Mouse (Mus musculus) thymus, postnatal 10 days (tissue): ENCODE results near the gene St6galnac6.

Experiments
- DNase-seq, 2 experiments: peaks; one replicate each; pipeline ENCODE4 v3.0.0; 2021; ENCODE audit warnings: low spot score in 2 of 2

The St6galnac6 gene

DNA sequence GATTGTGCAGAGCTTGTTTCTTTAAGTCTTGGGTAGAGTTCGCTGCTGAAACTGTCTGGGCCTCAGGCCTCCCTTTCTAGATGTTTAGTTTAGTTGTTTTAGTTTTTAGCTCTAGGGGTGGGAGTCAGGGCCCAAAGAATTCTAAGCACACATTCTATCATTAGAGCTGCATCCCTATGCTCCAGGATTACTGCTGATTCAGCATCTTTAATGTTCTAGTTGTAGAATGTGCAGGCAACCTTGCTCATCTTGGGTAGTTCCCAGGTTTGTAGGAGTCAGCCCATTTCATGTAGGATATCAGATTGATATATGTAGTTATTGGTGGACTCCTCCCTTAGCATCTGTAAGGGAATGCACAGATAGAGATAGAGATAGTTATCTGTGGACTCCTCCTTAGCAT, 17.6 kb downstream of the St6galnac6 start:
- DNase-seq = no peak

DNA sequence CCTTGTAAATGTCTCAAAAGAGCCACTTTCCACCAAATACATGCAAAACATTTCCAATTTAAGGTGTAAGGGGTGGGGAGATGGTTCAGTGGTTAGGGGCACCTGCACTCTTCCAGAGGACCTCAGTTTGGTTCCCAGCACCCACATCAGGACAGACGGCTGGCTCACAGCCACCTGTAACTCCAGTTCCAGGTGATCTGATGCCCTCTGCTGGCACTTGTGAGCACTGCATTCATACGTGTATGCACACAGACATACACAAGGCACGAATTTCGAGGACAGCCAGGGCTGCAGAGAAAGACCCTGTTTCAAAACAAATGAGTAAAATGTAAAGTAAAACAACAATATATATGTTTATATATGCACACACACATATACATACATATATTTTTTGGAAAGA, 18.1 kb downstream of the St6galnac6 start:
- DNase-seq = no peak

DNA sequence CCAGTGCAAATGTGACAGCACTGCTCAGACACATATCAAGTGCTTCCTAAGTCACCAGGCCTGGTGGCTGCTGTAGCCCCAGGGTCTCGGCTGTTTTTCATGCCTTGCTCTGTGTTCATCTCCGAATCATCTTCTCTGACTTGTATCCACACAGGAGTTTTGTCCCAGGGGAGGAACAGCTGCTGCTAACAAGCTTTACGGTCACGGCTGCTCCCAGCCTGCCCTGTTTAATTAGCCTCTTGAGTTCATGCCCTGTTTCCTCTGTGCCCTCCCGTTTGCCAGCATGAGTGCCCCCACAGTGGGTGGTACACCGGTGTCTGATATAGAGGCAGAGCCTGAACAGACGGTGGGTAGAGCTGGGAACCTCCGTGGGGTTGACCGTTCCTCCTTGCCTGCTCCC, 18.5 kb downstream of the St6galnac6 start:
- DNase-seq = no peak

DNA sequence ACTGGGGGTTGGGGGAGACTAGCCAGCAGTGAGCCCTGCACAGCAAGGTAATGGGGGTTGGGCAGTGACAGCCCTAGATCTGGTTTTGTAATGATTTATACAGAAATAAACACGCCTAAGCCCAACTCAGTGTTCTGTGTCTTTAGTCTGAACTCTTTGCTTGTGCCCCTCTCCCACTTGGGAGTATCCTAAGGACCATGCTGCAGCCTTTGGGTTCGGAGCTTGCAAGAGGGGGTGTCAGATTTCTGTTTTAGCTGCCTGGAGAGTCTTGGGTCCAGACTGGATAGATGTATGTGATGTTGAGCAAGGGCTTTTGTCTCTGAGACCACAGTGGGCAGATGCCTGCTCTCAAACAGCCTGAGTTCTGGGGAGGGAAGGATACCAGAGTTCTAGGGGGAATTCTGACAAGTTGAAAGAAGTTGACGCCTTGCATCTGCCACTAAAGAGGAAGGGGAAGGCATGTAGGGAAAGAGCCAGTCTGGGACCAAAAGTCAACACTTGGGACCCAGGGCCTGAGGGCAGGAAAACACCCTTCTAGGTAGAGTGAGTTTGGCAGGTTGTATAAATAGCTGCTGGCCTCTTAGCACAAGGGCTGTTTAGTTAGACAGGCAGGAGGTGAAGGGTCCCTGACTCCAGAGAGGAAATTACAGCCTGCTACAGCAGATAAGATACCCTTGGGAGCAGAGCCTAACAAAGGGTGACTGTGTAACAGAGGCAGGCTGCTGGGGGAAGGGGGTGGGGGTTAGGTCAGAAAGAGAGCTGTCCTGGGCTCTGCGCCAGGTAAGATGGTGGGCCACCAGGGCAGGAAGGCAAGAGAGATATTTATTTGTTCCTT, 21.4 kb downstream of the St6galnac6 start:
- no peak for DNase-seq

DNA sequence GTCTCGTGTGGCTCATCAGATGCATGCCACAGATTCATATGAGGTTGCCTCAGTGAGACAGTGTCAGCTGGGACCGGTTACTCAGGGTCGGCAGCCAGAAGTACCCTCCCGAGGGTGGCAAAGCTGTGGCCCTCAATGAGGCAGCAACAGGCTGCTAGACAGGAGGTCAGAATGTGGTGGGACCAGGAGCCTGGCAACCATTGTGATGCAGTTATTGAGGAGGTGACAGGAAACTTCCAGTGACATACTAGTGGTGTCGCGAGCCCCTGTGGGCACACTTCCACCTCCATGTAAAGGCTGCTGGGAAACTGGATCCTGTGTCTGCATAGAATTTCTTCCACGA, 22.0 kb downstream of the St6galnac6 start, which contains the start of gene Ak1:
TSS of gene Ak1 (plus strand) at position 242 of the 343 bp plus-strand sequence.
- DNase-seq = no peak

DNA sequence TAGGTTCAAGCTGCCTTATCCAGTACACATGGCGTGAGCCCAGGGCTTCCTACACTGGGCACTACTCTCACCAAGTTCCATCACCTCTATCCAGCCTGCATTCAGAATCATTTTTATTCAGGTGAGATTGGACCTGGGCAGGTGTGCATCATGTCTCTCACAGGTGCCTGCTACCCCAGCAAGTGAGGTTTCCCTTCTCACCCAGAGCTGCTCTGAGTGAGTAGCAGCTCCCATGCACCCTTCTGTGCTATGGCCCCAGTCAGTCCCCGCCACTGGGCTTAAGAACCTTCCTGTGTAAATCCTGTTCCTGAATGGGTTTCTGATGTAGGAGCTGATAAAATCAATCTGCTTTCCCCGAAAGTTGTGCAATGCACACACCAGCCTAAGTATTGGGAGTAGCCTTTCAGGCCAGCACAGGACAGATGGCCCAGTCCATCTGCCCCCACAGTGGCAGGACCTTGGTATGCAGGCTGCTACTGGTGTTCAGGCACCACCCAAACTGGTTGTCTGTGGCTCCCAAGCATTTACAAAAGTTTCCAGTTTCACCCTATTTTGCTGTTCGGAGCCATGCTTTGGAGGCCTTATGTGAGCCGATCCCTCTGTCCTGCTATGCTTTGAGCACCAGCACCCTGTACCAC, 24.7 kb downstream of the St6galnac6 start:
- no peak for DNase-seq

DNA sequence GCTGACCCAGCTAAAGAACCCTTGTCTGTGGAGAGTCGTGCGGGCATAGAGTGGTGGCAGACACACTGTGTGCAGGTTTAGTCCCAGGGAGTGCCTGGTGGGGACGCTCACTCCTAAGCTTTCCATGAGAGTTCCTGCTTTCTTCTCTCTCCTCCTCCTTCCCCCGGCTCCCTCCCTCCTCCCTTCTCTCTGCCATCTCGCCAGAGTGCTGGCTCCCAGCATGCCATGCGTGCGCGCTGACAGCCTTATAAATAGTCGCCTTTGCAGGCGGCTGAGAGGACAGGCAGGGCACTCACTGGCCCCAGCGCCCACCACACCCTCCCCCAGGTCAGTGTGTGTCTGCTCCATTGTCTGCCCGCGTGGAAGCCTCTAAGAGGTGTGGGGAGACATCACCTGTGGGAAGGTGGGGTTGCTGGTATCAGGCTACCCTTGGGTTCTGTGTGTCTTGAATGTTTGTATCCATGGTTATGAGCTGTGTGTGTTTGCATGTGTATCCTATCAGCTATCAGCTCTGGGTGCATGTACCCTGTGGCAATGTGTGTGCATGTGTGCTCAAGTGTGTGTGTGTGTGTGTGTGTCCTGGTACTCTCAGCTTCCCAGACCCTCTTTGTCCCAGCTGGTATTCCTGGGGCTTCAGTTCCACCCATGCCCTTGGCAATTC, 25.8 kb downstream of the St6galnac6 start:
- DNase-seq = no peak

DNA sequence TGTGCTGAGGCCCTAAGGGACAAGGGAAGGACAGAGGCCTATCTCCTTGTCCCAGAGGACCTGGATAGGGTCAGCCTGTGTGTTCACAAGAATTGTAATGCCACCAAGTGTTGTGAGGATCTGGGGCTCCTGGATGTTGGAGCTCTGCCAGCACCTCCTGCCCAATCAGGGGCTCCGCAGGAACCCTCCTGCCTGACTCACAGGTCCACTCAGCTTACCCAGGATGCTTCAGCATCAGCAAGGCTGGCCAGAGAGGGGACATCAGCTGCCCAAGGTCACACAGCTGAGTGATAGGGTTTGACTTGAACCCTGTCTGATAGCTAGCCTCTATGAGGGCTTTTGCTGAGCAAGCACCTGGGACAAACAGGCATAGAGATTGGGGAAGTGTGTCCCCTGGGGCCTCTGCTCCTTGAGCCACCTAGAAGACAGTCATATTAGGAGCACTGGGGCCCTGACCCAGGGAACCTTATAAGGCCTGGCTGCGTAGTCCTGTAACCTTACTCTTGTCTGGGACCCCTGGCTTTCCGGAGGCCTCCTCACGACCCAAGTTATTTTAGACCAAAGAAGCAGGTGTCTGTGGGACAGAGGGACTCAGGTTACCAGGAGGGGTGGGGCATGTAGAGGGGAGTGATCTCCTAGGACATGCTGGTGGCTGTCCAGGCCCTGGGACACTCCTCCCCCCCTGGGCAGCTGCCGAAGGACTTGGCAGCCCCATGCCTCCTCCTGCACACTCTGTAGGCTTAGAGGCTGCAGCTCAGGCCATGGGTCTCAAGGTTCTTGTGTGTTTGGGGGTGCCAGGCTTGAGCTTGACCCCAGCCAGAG, 26.6 kb downstream of the St6galnac6 start:
- DNase-seq = no peak

DNA sequence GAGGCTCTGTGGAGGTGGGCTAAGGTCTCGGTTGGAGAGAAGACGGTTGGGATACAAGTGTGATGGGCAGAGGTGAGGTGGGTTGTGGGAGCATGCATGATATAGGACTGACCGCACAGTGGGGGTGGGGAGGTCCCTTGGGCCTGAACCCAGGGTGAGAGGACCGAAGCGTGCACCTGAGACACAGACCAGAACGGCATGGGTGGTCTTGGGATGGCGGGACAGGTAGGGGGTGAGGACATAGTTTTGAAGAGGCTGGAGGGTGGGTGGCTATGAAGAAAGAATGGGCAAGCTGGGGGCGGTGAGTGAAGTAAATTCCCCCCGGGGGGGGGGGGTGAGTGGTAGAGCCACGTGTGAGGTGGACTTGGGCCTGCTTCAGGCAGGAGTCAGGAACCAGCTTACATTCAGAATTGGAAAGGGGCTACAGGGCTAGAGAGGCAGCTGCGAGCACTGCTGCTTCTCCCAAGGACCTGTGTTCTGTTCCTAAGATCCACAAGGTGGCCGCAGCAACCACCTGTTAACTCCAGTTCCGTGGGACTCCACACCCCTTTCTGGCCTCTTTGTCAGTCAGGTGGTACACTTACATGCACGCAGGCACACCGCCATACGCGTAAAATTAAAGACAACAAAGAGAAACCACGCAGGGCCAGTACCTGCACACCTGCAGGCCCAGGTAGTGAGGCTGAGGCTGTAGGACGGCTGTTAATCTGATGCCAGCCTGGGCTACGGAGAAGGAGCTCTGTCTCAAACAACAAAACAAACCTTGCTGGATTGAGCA, 27.9 kb downstream of the St6galnac6 start:
- DNase-seq = no peak

DNA sequence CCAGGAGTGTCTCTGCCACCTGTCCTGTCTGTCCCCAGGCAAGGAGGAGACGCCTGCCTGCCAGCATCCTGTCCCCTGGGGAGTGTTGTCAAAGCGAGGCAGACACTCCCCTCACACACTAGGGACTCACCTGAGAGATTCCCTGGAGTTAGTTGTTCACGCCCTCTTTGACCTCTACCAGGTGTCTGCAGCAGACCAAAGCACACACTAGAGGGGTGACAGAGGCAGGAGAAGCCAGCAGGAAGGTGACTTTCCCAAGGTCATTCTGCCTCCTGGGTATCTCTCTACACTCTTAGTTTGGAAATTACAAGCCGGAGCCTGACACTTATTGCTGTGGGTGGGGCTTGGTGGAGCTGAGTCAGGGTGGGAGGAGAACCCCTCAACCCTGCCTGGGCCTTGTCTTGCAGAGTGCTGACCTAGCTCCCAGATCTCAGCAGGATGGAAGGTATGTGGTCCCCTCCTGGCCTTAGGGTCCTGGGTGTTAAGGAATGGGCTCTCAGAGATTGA, 28.6 kb downstream of the St6galnac6 start:
- DNase-seq = no peak

DNA sequence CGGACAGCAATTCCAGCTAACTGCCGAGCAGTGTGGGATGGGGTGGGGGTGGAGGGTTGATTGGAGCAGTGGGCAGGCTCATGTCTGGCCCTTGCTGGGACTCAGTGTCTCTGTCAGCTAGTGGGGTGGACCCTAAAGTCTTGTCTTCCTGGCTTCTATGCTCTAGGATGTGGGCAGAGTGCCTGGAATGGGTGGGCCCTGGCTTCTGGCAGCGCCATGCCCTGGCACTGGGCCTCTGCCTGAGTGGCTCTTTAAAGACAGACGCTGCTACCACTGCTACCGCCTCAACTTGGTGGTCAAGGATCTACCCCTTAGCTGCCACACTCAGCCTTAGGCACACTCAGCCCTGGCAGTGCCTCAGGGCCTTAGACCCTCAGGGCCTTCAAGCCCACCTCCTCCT, 29.2 kb downstream of the St6galnac6 start:
- DNase-seq = no peak

DNA sequence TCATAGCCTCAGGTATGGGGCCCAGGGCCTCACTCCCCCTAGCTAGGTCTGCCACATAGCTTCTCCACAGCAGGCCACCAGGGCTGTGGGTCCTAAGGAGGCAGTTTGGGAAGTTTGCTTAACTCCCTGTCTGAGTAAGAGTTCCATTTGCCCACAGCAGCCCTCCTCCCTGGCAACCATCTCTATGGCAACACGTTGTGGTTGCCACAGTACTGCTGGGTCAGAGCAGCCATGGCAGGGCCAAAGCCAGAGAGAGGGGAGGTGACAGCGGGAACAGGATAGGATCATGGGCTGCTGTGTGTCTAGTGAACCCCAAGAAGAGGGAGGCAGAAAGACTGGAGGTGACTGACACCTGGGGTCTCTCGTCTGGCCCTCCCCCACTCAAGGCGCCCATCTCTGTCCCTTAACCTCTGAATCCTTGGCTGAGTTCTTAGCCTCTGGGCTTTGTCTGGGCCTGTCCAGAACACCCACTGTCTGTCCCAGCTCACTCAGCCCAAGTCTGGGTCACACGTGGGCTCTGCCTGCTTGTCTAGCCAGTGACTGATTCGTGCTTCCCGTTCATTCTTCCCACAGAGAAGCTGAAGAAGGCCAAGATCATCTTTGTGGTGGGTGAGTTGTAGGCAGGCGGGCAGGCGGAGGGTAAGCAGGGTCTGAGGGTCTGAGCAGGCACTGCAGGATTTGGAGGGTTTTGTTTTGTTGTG, 29.9 kb downstream of the St6galnac6 start:
- DNase-seq = no peak

DNA sequence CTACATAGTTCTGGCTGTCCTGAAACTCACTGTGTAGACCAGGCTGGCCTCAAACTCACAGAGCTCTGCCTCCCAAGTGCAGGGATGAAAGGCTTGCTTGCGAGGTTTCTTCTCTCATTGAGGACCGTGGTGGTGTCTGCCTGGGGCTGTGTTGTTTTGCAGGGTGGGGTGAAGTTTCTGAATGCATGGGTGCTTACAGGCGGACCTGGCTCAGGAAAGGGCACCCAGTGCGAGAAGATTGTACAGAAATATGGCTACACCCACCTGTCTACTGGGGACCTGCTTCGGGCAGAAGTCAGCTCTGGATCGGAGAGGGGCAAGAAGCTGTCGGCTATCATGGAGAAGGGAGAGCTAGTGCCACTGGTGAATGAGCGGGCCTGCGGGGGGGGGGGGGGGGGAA, 30.5 kb downstream of the St6galnac6 start:
- no peak for DNase-seq

DNA sequence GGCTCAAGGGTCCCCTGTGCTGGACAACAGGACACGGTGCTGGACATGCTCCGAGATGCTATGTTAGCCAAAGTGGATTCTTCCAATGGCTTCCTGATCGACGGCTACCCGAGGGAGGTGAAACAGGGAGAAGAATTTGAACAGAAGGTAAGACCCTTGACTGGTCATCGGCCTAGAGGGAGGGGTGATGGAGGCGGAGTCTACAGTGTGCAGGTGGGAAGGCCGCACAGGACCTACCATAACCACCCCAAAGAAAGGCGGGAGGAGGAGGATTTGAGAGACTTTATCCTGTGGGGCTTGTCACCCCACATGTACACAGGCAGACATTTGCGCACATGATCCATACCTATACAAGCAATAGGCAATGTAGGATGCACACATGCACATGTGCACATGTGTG, 31.5 kb downstream of the St6galnac6 start:
- no peak for DNase-seq

DNA sequence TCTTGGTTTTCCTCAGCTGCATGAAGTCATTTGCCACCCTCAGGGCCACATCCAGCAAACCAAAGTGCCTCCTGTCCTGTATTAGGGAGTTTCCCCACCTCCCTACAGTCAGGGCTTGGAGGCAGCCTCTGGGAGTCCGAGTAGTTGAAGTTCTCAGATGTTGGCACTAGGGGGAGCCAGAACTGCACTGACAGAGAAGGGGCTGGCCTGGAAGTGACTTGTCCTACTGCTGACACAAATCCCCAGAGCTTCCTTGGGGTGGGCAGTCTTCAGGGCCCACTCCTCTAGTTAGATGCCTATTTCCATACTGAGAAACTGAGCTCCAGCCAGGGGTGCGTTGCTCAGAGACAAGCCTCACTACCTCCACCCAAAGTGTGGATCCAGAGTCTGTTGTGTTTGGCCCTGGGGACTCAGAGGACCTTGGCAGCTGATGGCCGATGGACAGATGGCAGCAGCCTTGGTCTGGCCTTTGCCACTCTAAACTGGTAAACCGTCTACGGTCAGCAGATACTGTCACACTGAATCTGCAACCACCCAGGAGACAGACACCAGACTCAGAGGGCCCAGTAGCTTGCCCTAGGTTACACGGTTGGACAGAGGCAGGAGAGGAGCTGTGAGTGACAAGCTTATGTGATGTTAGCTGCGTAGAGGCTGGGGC, 32.4 kb downstream of the St6galnac6 start:
- peak; percentile 64 to 84 for DNase-seq

DNA sequence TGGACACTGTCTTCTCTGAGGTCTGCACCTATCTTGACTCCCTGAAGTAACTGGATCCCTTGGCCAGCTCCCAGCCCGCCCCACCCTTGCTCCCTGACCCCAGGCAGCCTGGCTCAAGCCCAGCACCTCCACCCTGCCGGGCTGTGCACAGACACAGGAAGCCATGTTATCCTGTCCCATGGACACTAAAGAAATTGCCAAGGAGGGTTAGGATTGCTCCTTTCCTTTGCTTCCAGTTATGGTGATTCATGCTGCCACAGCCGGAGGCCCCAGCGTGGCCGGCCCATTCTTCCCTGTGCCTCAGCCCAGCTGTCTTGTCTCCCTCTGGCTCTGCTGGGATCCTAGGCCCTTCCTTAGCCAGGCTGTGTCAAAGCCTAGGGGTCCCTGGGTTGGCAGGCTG, 34.2 kb downstream of the St6galnac6 start:
- no peak for DNase-seq

DNA sequence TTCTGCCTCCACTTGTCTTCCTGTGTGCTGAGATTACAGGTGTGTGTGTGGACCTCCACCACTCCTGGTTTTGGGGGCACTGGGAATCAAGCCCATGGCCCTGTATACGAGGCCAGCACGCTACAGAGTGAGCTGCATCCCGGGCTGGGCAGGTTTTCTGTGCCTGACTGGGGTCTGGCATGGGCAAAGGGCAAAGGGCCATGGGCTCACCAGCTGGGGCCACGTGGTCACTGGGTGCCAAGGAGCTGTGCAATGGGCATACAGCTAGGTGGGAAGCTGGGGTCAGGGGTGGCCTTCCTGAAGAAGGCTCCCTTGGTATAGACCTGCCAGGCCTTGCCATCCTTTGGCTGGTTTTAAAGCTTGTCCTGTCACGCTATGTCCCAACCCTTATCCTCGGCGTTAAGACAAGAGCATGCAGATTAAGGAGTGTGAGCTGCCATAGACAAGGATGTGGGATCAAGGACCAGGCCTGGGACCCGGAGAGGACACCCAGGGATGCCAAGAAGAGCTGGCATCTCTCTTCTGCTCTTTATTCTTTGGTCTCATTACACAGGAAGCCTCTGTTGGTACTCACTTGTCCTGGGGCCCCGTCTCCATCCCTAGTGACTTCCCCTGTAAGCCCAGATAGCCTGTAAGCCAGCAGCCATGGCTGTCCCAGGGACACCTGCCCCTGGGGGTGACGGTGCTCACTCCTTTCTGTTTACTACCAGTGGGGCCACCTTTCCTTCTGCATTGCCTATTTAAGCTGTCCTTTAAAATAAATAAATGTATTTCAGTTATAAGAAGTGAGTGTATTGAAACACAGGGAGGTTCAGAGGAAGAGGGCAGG, 35.0 kb downstream of the St6galnac6 start:
- no peak for DNase-seq

DNA sequence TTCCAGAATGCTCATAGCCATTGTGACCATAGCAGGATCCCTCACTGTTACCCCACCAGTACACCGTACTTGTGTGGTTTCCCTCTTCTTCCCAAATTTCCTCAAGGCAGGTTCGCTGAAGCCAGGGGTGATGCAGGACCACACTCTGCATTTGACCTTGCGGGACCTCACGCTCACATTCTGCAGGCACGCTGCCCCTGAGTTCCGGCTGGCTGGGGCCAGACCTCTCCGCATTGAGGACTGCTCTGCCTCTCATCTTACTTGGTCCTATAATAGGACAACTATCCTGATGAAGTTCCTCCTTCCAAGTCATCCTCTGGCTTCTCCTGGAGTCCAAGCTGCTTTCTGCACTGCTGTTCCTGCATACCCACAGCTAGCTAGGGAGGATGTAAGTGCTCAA, 37.1 kb downstream of the St6galnac6 start:
- no peak for DNase-seq

DNA sequence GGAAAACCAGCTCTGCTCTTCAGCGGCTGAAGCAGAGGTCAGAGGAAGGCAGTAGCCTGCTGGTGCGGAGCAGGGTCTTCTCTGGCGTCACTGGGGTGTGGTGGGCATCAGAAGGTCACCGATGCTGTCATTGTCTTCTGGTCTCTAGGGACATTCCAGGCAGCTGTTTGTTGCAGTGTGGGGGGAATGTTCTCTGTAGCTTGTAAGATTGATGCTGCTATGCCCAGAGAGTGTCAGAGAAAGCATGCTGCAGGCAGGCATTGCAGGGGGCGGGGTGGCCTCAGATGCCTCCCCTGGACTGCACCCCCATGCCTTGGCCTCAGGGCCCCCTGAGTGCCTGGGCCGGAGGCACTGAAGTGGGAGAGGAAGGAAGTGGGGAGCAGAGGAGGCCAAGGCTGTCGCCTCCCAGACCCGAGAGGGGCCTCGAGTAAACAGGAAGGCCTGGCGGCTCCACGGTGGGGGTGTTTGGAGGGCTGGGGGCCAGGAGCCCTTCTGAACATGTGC, 38.3 kb downstream of the St6galnac6 start:
- peak; percentile 77 to 79 for DNase-seq
